In the genomic region with DNA sequence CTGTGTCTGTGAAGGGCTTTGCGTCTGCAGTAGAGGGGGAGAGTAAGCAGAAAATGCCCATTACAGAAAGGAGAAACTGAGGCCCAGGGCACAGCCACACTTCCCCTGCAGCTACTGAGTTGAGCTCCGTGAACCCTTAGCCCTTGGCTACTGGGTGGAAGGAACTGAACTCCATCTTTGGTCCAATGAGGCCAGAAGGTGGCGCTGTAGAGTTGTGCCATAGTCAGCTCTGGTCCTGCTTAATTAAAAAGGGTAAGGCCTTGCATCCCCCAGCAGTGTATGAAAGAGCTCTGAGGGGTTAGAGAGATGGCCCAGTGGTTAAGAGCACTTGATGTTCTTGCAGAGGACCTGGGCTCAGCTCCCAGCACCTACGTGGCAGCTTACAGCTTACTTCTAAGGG, we compare ENCODE assay signal across 9 mouse cellular contexts.
DNase-seq lines count a peak whose midpoint lies in the region; ATAC-seq and TF ChIP-seq lines count a peak whose summit lies in the region.
"Had no signal": no experiment of that assay in that cellular context is flagged by ENCODE, and none has a peak within 500 bp of the region (broad histone marks: within the 10 kb centered on the region; RNA-seq: fewer than 3 reads in every experiment).

No protein-coding gene starts in this region.

- no peak overlapping the region for H3K27ac ChIP-seq in forebrain, postnatal 0 days (ENCODE audit: low read depth, low read length)
- no peak overlapping the region for H3K27ac ChIP-seq in forebrain, embryonic 14.5 days (ENCODE audit: low read depth, low read length)
- H3K27ac ChIP-seq in midbrain, embryonic 14.5 days (replicated peaks; ENCODE audit: low read depth, low read length): no peak overlapping the region
- no peak overlapping the region for H3K27ac ChIP-seq in midbrain, embryonic 16.5 days (ENCODE audit: low read length)
- no peak overlapping the region for H3K27ac ChIP-seq in forebrain, embryonic 10.5 days
- no peak overlapping the region for H3K27ac ChIP-seq in forebrain, embryonic 11.5 days (ENCODE audit: low read depth, low read length)
- H3K27ac ChIP-seq: limb, embryonic 12.5 days had no signal

- TF ChIP-seq POLR2A in brain, embryonic 14.5 days (IDR thresholded peaks at IDR 0.05; ENCODE audit: borderline replicate concordance, extremely low read depth, insufficient read depth, insufficient read length, poor library complexity, severe bottlenecking): no peak

- 46% methylated on average over 4 of the region's 4 CpGs for WGBS in forebrain, postnatal 0 days
- 47% methylated on average over 4 of the region's 4 CpGs for WGBS in forebrain, embryonic 14.5 days
- 47% methylated on average over 4 of the region's 4 CpGs for WGBS in midbrain, embryonic 14.5 days
- 53% methylated on average over 4 of the region's 4 CpGs for WGBS in midbrain, embryonic 16.5 days
- 55% methylated on average over 4 of the region's 4 CpGs for WGBS in forebrain, embryonic 10.5 days
- 50% methylated on average over 4 of the region's 4 CpGs for WGBS in forebrain, embryonic 11.5 days

- peaks cover 10% of the 10 kb centered on the region; the same call in 1 of the 2 replicates for H3K4me1 ChIP-seq in forebrain, postnatal 0 days (ENCODE audit: insufficient read depth)
- no peaks in the 10 kb centered on the region; the same call in 1 of the 2 replicates for H3K4me1 ChIP-seq in forebrain, embryonic 14.5 days (ENCODE audit: control insufficient read depth, insufficient read depth, low read length)
- no peaks in the 10 kb centered on the region for H3K4me1 ChIP-seq in midbrain, embryonic 14.5 days (ENCODE audit: control insufficient read depth, insufficient read depth, low read length)
- H3K4me1 ChIP-seq in midbrain, embryonic 16.5 days (ENCODE audit: control insufficient read depth, insufficient read depth, low read length): peaks cover 5% of the 10 kb centered on the region
- H3K4me1 ChIP-seq in forebrain, embryonic 10.5 days: peaks cover 8% of the 10 kb centered on the region; the same call in 1 of the 2 replicates
- no peaks in the 10 kb centered on the region for H3K4me1 ChIP-seq in forebrain, embryonic 11.5 days (replicated peaks; ENCODE audit: control insufficient read depth, insufficient read depth, low read length)

- peaks cover 26% of the 10 kb centered on the region for H3K36me3 ChIP-seq in forebrain, postnatal 0 days (ENCODE audit: insufficient read depth)
- no peaks in the 10 kb centered on the region for H3K36me3 ChIP-seq in forebrain, embryonic 14.5 days (ENCODE audit: control insufficient read depth, insufficient read depth, low read length)
- H3K36me3 ChIP-seq in midbrain, embryonic 14.5 days (ENCODE audit: control insufficient read depth, insufficient read depth, low read length): no peaks in the 10 kb centered on the region
- peaks cover 20% of the 10 kb centered on the region for H3K36me3 ChIP-seq in midbrain, embryonic 16.5 days (ENCODE audit: control insufficient read depth, insufficient read depth, low read length)
- no peaks in the 10 kb centered on the region for H3K36me3 ChIP-seq in forebrain, embryonic 10.5 days (replicated peaks)
- H3K36me3 ChIP-seq in forebrain, embryonic 11.5 days (ENCODE audit: control insufficient read depth, insufficient read depth, low read length): no peaks in the 10 kb centered on the region
- H3K36me3 ChIP-seq: limb, embryonic 12.5 days had no signal

- no peak overlapping the region for H3K9ac ChIP-seq in forebrain, postnatal 0 days
- no peak overlapping the region for H3K9ac ChIP-seq in forebrain, embryonic 14.5 days (ENCODE audit: low read length)
- no peak overlapping the region for H3K9ac ChIP-seq in midbrain, embryonic 14.5 days (replicated peaks; ENCODE audit: low read length)
- no peak overlapping the region for H3K9ac ChIP-seq in midbrain, embryonic 16.5 days (ENCODE audit: low read depth, low read length)
- H3K9ac ChIP-seq in forebrain, embryonic 11.5 days (ENCODE audit: low read length): no peak overlapping the region
- H3K9ac ChIP-seq: limb, embryonic 12.5 days had no signal

- no peak overlapping the region for H3K4me3 ChIP-seq in forebrain, postnatal 0 days (ENCODE audit: low read depth, low read length)
- H3K4me3 ChIP-seq in forebrain, embryonic 14.5 days (ENCODE audit: low read depth, low read length): no peak overlapping the region
- H3K4me3 ChIP-seq in midbrain, embryonic 14.5 days (replicated peaks; ENCODE audit: low read depth, low read length): no peak overlapping the region
- no peak overlapping the region for H3K4me3 ChIP-seq in midbrain, embryonic 16.5 days (ENCODE audit: low read depth, low read length)
- no peak overlapping the region for H3K4me3 ChIP-seq in forebrain, embryonic 10.5 days
- H3K4me3 ChIP-seq in forebrain, embryonic 11.5 days (ENCODE audit: low read depth, low read length): no peak overlapping the region
- H3K4me3 ChIP-seq: limb, embryonic 12.5 days had no signal

- H3K27me3 ChIP-seq in forebrain, postnatal 0 days (ENCODE audit: insufficient read depth, low read length): no peaks in the 10 kb centered on the region
- no peaks in the 10 kb centered on the region for H3K27me3 ChIP-seq in forebrain, embryonic 14.5 days (replicated peaks; ENCODE audit: control insufficient read depth, insufficient read depth, low read length)
- H3K27me3 ChIP-seq in midbrain, embryonic 14.5 days (ENCODE audit: control insufficient read depth, insufficient read depth, low read length): no peaks in the 10 kb centered on the region
- no peaks in the 10 kb centered on the region for H3K27me3 ChIP-seq in midbrain, embryonic 16.5 days (ENCODE audit: control insufficient read depth, insufficient read depth, low read depth, low read length)
- H3K27me3 ChIP-seq in forebrain, embryonic 10.5 days (ENCODE audit: poor library complexity, severe bottlenecking): no peaks in the 10 kb centered on the region
- no peaks in the 10 kb centered on the region for H3K27me3 ChIP-seq in forebrain, embryonic 11.5 days (ENCODE audit: control insufficient read depth, insufficient read depth, low read length)

- TF ChIP-seq CTCF in forebrain, postnatal 0 days (IDR thresholded peaks at IDR 0.05; ENCODE audit: low read depth): peak; percentile 48
- TF ChIP-seq CTCF in brain, embryonic 14.5 days (IDR thresholded peaks at IDR 0.05; ENCODE audit: borderline replicate concordance, extremely low read depth, insufficient read depth, insufficient read length): peak; percentile 51; the same call in 1 of the 2 replicates

- DNase-seq in forebrain, postnatal 0 days: no peak
- DNase-seq in forebrain, embryonic 14.5 days (ENCODE audit: low spot score): no peak
- DNase-seq in midbrain, embryonic 14.5 days: peak; percentile 27
- DNase-seq in brain, embryonic 14.5 days (ENCODE audit: low read depth): no peak
- peak; percentile 27 for DNase-seq in thymus, postnatal 0 days (ENCODE audit: low spot score)
- no peak for DNase-seq in forebrain, embryonic 10.5 days (ENCODE audit: extremely low spot score, low spot score)
- no peak for DNase-seq in forebrain, embryonic 11.5 days (ENCODE audit: low spot score)

- no peaks in the 10 kb centered on the region for H3K9me3 ChIP-seq in forebrain, postnatal 0 days (ENCODE audit: low read length)
- H3K9me3 ChIP-seq in forebrain, embryonic 14.5 days (replicated peaks; ENCODE audit: control insufficient read depth, low read length): no peaks in the 10 kb centered on the region
- H3K9me3 ChIP-seq in midbrain, embryonic 14.5 days (ENCODE audit: control insufficient read depth, low read length): no peaks in the 10 kb centered on the region
- no peaks in the 10 kb centered on the region for H3K9me3 ChIP-seq in midbrain, embryonic 16.5 days (replicated peaks; ENCODE audit: control insufficient read depth, low read length, poor library complexity, severe bottlenecking)
- H3K9me3 ChIP-seq in forebrain, embryonic 10.5 days: no peaks in the 10 kb centered on the region
- no peaks in the 10 kb centered on the region for H3K9me3 ChIP-seq in forebrain, embryonic 11.5 days (ENCODE audit: control insufficient read depth, low read length)
- H3K9me3 ChIP-seq: limb, embryonic 12.5 days had no signal

- no peak overlapping the region for H3K4me2 ChIP-seq in forebrain, postnatal 0 days (ENCODE audit: low read depth)
- H3K4me2 ChIP-seq in forebrain, embryonic 14.5 days (ENCODE audit: low read length): no peak overlapping the region
- H3K4me2 ChIP-seq in midbrain, embryonic 14.5 days (ENCODE audit: low read length): no peak overlapping the region
- H3K4me2 ChIP-seq in midbrain, embryonic 16.5 days (ENCODE audit: low read length): no peak overlapping the region
- no peak overlapping the region for H3K4me2 ChIP-seq in forebrain, embryonic 11.5 days (ENCODE audit: low read depth, low read length, severe bottlenecking)
- H3K4me2 ChIP-seq: limb, embryonic 12.5 days had no signal

- ATAC-seq in forebrain, postnatal 0 days: no peak
- no peak for ATAC-seq in forebrain, embryonic 14.5 days
- no peak for ATAC-seq in midbrain, embryonic 14.5 days (ENCODE audit: low FRiP score, low TSS enrichment)
- ATAC-seq in midbrain, embryonic 16.5 days: no peak
- ATAC-seq in forebrain, embryonic 11.5 days (replicated peaks; ENCODE audit: low FRiP score): no peak

Comparison
In these comparisons a context has a peak if more than half of its experiments do, and no peak if none do; other contexts are left out.
1. DNase-seq: peak in midbrain, embryonic 14.5 days (single experiment) and thymus, postnatal 0 days (single experiment); none in forebrain, postnatal 0 days (single experiment), forebrain, embryonic 14.5 days (single experiment), brain, embryonic 14.5 days (single experiment), forebrain, embryonic 10.5 days (single experiment) and forebrain, embryonic 11.5 days (single experiment).